Mouse (Mus musculus) retina, adult 2 months (tissue): ENCODE measurements around the gene 6030445D17Rik.

Experiments
- DNase-seq: peaks from one replicate; pipeline ENCODE4 v3.0.0-alpha.2; 2012; ENCODE audit warnings: low read depth, low spot score

The 6030445D17Rik gene

DNA sequence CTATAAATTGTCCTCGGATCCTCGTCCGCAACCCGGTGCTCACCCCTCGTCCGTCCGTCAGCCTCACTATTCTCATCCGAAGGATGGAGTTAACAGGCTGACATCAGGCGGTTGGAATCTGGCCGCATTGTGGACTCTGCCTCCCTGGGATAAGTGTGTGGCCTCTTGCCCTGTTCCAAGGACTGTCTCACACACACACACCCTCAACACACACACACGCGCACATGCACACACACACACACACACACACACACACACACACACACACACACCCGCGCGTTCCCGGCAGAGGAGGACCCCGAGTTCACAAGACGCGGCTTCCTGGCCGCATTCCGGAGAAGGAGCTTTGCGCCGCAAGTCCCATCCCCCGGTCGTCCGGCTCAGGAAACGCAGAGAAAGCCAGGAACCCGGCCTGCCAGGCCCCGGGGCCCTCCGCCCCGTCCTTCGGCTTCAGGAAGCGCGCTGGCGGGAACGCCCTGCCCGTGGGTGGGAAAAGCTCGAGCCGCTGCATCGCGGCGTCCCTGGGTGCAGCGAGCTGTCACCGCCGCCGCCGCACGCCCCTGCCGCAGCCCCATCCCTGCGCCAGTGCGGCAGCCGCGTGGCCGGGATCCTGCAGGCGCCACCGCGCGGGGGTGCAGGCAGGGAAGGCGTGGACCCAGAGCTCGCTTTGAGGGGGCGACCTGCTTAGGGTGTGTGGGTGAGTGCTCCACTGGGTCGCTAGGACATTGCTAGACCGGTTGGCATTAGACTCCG is at the start of gene 6030445D17Rik:
Gene 6030445D17Rik (plus strand): TSS at position 165 of the 753 bp plus-strand sequence.
- DNase-seq: no peak

DNA sequence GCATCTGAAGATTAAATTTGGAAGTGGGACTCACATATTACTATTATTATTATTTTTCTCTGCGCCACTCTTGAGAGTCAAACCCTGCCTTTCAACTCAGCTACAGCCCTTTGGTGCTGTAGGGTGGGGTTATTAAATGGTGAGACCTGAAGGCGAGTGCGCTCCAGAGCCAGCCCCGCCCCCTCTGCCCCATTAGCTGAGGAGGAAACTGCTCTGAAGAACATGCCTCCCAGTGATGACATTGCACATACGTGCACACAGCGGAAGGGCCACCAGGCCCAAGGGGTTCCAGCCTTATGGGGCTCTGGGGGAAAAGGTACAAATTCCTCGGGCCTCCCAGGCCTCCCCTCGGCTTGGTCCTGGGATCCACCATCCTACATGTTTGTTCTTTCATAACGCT is 46.6 kb upstream of the 6030445D17Rik start:
- no peak for DNase-seq

DNA sequence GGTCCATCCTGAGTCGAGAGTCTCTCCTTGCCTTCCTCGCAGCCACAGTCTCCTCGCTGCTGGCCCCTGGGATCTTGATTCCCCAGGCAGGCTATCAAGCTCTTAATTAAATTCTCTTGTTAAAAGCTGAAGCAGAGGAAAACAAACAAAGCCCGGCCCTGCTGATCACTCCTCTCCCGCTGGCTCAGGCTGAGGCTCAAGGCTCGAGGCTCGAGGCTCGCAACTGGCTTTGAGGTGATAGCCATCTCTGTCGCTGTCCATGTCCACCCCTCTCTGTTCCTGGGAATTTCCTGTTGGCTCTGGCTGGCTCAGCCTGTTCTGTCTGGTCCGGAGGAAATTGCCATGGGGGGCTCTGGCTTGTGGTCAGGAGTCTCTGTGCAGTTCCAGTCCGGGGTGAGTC is 43.1 kb upstream of the 6030445D17Rik start:
- no peak for DNase-seq

DNA sequence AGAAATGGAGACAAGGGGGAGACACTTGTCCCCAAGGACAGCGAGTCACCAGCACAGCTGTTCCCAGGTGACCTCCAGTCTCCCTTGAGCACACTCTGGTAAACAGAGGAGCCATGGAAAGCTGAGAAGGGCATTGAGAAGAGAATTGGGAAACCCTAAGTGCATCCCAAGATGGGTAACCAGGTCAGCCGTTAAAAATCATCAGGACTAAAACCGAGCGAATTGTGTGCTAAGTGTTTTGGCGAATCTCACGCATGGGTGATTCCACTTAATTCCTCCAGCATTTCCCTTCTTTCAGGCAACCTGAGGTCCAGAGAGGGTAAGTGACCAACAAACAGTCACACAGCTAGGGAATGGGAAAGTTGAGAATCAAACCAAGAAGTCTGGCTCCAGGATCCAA is 42.7 kb upstream of the 6030445D17Rik start:
- no peak for DNase-seq

DNA sequence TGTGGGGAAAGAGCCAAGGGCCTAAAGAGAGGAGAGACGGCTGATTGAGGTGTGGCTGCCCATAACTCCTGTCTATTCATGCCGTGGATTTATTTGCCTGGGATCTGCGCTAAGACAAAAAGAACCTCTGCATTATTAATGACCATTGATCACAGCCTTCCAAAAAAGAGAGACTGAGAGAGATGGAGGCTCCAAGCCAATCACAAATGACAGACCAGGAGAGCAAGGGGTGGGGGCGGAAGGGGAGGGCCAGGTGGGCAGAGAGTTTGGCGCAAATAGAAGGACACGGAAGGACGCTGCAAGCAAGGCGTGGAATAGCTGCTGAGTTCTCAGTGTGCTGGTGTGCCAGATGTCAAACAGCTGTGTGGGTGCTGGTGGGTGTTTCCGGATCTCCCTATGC is 38.8 kb upstream of the 6030445D17Rik start, which contains the start of gene Htr1d:
Gene Htr1d (plus strand): TSS at position 301 of the 400 bp plus-strand sequence.
- no peak for DNase-seq

DNA sequence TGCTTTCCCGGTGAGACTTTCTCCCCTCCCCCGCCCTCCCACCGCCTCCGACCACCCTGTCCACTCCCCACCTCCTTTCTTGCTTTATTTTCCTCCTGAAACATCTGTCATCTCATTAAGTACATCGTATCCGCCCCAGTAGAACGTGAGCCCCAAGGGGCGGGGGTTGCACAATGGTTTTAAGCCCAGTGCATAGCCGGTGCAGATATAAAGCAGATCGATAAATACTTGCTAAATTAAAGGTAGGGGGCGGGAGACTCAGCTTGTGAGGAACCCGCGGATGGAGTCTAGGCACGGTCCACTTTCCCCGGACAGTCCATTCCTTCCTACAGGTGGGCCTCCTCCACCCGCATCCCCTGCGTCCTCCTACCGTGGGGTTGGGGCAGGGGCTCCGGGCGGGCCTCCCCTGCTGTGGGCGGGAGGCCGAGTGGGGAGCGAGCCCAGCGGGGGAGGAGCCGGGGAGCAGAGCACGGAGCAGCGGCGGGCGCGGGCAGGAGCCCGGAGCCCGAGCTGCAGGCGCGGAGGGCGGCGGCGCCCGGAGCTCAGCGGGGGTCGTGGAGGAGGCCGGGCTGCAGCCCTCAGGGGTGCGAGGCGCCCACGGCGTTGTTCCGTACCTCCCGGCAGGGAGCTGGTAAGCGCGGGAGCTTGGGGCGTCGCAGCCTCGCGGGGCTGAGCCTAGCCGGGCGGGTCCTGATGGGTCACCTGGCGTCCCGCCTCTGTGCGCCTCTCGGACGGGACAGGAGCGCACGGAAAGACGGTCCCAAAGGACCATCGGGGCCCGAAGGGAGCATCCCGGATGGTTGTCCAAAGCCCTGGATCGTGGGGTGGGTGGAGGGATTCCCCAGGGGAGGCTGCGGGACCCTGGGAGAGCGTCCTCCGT is 37.7 kb upstream of the 6030445D17Rik start:
- DNase-seq: no peak

DNA sequence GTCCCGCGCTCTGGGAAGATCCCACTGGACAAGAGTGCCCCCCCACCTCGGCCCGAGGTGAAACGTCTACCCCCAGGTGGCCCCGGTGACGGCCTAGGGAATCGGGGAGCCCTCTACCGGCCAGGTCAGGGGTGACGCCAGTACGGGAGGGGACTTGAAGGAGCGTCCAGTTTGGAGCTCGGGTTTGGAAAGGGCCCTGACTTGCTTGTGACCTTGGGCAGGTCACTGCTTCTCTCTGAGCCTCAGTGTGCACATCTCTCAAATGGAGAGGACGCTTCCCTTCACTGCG is 37.1 kb upstream of the 6030445D17Rik start:
- DNase-seq: no peak

DNA sequence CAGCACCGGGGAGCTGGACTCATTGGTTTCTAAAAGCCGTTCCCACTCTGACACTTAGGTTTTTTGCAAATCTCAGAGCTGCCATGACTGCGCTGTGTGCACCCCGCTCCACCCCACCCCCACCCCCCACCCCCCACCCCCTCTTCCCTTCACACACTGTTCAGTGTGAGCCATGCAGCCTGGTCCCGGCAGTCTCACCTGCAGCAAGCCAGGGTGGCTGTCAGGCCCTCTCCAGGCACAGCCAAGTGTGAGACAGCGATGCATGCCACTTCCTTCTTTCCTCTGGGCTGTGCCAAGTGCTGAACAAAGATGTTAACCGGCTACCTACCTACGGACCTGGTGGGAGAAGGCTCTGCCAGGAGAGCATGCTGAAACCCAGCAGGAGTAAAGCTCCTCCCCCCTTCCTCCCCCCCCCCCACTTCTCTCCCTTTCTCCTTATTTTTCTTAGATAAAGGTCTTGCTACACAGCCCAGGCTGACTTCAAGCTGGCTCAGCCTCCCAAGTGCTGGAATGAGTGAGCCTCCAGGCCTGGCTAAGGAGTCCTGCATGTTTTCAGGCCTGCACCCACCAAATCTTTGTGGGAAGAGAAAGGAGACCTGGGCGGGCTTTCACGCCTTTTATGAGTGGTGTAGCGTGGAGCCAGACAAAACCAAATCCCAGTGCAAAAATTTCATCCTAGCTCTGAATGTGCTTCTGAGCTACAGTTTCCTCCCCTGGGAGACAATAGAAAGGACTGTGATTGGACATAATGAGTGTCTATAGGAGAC is 31.3 kb upstream of the 6030445D17Rik start:
- no peak for DNase-seq

DNA sequence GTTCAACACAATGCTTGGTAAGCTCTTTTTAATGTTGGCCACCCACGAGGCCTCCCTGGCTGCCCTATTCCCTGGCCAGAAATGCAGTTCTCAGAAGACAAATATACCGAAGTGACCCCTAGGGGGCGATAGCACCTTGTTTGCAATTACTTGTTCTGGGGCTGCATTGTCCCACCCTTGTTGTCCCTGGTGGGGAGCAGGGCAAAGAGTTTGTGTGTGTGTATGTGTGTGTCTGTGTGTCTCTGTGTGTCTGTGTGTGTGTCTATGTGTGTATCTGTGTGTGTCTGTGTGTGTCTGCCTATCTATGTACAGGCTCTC is 30.7 kb upstream of the 6030445D17Rik start:
- no peak for DNase-seq

DNA sequence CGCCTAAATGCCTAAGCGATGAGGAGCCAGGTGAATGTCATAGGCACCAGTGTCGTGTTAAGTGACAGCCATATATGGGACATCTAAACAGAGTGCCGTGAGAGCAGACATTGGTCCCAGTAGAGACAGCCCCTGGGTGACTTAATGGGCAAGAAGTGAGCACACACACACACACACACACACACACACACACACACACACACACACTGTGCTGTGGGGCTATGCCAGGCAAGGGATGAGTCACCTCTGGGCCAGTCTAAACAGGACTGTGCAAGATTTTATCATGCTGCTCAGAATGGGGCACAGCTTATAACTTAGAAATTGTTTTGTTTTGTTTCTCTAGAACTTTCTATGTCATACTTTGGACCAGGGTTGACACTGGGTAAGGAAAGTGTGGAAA is 28.0 kb upstream of the 6030445D17Rik start:
- no peak for DNase-seq

DNA sequence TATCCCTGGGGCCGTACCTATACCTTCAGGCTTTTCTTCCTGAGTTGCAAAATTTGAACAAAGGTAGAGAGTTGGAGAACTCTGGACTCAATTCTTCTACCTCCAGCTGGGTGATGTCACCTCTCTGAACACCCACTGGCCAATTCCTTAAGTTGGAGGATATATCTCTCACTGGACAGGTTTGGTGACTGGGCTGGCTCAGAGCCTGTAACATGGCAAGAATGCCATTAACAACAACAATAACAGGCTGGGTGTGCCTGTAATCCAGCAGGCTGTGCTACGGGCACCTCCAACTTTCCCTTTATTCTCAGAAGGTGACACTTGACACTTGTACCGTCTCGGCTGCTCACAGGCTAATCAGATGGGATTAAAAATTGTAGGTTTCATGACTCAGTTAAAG is 22.9 kb upstream of the 6030445D17Rik start:
- DNase-seq: no peak

DNA sequence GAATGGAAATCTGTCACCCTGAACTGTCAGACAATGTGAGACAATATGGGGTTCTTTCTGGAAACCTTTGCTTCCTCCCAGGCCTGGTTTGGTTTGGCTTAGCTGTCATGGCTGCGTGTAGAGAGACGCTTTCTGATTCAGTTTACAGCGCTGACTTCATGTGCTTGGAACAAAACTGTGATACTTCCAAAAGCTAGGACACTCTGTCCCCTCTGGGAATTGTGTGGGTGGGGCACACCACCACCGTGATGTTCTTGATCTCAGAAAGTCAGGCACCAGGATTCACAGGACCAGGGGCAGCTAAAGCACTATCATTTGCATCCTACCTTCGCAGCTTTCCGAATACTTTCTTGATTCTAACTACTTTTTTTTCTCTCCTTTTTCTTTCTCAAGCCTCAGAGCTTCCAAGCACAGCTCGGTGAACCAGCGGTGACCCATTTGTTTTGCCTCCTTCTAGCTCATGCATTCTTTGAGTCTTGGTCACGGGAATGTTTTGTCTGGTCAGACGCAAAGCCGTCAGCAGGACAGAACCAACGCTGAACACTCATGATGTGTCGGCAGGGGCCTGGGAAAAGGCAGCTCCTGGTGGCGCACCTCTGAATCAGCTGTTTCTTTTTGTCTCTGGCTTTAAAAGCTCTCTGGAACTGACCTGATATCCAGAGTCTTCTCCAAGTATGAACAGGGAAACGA is 20.6 kb upstream of the 6030445D17Rik start:
- DNase-seq: no peak

DNA sequence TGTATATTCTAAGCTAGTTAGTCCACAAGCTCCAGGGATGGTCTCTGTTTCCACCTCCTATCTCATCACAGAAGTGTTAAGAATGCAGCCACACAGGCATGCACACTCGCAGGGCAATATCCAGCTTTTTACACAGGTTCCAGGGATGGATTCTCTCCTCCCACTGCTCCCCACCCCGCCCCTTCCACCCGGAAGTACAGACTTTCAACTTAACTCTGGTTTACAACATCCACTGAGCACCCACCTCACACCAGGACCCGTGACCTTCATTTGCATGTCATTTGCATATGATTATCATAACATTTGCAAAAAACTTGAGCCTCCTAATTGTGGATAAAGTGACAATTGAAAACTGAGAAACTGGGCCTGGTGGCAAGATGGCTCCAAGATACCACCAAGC is 17.5 kb upstream of the 6030445D17Rik start:
- no peak for DNase-seq

DNA sequence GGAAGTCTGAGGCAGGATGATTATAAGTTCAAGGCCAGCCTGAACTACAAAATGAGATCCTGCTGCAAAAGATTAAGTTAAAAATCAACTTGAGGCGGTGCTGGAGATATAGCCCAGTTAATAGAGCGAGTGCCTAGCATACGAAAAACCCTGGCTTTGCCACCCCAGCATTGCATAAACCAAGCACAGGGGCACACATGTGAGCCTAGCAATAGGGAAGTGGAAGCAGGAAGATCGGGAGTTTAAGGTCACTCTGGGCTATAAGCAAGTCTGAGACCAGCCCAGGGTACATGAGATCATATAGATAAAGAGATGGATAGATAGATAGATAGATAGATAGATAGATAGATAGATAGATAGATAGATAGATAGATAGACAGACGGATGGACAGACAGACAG is 12.3 kb upstream of the 6030445D17Rik start:
- DNase-seq: no peak

DNA sequence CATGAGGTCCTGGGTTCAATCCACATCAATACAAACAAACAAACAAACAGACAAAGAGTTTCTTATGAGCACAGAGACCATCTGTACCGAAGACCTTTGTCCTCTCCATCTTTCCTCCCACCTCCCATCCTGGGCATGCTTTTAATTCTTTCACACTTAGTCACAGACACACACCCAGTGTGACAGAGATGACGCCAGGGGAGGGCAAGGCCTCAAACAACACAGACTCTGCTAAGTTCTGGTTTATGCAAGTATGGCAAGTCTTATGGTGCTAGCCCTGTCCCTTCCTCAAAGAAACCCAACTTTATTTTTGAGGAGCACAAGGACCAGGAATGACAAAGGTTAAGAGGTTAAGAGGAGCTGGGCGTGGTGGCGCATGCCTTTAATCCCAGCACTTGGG is 11.8 kb upstream of the 6030445D17Rik start:
- no peak for DNase-seq

DNA sequence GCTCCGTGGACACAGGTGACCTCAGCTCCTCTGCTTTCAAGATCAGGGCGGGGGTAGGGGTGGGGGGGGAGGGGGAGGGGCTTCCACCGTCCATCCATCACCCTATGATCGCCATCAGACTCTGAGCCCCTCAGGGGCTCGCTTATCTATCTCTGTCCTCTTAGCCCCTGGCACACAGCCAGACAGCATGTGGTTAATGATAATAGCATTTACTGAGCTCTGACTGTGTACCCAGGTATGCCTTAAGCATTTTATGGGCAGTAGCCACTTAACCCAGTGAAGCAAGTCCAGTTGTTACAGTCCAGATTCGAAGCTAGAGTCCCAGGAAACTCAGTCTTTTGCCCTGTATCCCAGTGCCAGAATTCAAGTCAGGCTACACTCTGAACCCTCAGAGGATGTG is 10.5 kb upstream of the 6030445D17Rik start:
- no peak for DNase-seq

DNA sequence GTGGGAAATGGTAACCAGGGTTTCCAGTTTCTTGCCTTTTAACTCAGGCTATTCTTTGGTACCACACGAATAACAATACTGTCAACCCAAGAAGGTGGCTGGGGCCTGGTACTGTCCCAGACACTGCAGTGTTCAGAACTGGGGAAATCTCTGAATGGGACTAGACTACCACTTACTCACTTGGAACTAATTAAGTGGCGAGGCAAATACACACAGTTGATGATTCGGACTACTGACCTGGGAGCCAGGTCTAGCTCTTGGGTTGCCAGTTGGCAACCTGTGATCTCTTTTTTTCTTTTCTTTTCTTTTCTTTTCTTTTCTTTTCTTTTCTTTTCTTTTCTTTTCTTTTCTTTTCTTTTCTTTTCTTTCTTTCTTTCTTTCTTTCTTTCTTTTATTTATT is 9.8 kb upstream of the 6030445D17Rik start:
- no peak for DNase-seq

DNA sequence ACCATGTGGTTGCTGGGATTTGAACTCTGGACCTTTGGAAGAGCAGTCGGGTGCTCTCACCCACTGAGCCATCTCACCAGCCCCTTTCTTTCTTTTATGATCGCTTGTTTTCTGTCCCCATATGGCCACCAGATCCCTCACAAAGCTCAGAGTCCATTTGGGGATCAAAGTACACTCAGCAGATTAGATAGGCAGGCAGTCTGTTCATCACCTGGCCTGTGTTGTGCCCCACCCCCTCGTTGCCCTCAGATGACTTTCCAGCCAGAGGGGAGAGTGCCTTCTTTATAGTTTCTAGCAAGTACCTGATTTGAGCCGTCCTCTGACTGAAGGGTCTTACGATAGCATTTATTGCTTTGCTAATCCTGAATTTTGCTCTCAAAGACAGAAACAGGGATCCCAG is 9.3 kb upstream of the 6030445D17Rik start:
- no peak for DNase-seq

DNA sequence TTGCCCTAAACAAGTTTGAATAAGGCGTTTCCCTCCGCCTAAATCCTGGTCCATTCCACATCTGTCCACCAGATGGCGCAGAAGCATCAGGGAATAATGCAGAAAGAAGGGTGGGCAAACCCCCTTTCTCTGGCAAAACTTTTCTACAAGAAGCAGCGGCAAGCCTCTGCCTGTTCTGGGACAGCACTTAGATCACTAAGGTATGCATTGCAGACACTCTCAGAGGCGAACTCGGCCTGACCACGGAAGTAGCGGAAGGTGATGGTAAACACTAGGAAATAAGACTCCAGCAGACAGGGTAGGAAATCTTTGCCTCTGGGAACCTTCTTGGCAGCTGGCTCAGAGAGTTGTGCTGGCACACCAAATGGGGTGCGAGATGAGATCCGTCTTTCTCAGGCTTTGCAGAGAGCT is 7.2 kb upstream of the 6030445D17Rik start:
- DNase-seq: no peak

DNA sequence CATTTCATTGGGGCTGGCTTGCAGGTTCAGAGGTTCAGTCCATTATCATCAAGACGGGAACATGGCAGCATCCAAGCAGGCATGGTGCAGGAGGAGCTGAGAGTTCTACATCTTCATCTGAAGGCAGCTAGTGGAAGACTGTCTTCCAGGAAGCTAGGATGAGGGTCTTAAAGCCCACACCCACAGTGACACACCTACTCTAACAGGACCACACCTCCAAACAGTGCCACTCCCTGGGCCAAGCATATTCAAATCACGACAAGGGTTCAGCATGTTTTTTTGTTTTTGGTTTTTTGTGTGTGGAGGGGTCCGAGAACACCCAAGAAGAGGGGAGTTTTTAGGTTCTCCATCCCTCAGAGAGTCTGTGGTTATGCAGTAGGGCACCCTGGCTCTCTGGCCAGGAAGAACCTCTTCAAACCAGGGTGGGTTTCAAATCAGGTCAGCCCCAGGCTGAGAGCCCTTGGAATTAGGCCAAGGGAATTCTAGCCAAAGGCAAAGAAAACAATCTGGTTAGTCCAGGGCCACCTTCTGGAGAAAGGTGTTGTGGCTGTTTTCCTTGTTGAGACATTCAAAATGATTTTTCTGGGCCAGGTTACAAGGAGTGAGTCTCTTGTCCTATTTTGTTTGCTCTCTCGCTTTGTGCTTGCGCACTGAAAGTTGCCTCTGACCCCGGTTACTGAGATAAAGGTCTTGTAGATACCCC is 5.4 kb upstream of the 6030445D17Rik start:
- no peak for DNase-seq

DNA sequence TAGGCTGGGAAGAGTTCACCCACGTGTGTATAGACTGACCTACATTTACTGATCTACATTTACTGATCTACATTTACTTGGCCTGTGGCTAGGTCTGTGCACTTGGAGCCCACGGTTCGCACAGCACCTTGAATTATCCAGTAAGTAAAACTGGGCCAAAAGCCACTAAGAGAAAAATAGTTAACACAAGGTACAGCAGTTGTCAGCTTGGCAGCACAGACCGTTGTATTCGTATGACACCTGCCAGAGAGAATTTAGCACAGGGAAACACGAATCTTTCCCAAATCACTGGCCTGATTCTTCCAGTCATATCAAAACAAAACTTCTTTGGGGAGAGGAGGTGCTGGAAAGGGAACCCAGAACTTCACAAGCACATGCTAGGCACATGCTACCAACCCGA is 3.8 kb upstream of the 6030445D17Rik start:
- no peak for DNase-seq
